Mouse (Mus musculus): Measurements from ENCODE around the gene Ankzf1. TPM values are rescaled to one million over a fixed set of nuclear protein-coding genes. Genes with fewer than 3 reads are reported as not detected.

Gene Ankzf1
- polyA plus RNA-seq, 1 experiment from 2014 or later: 26.6 TPM

GRCm38 (mm10) chr1:75216797-75217585 is 25.0 kb downstream of the Ankzf1 start:
- 76% methylated on average over 13 of the region's 13 CpGs for WGBS
- Histone ChIP-seq H3K27ac (no peak overlapping the region), H3K4me3 (replicated peaks) (no peak overlapping the region), H3K27me3 (peaks cover 64% of the 10 kb centered on the region), H3K4me2 (0 out of 2 replicates have a peak overlapping the region, but pooled peaks have one; percentile 96), H3K9ac (replicated peaks) (no peak overlapping the region), H3K36me3 (peaks cover 39% of the 10 kb centered on the region), H3K9me3 (no peaks in the 10 kb centered on the region), H3K4me1 (replicated peaks) (peaks cover 25% of the 10 kb centered on the region)
- ATAC-seq (ENCODE audit: insufficient number of reproducible peaks, insufficient read depth, low FRiP score, low TSS enrichment, low read depth): no peak

GRCm38 (mm10) chr1:75217893-75218226 is 25.9 kb downstream of the Ankzf1 start:
- peaks cover 73% of the 10 kb centered on the region for H3K27me3 ChIP-seq
- no peaks in the 10 kb centered on the region for H3K9me3 ChIP-seq
- H3K36me3 ChIP-seq: peaks cover 30% of the 10 kb centered on the region
- H3K4me1 ChIP-seq (replicated peaks): peaks cover 19% of the 10 kb centered on the region
- ATAC-seq (ENCODE audit: insufficient number of reproducible peaks, insufficient read depth, low FRiP score, low TSS enrichment, low read depth): no peak
- no peak overlapping the region for H3K9ac ChIP-seq (replicated peaks)
- WGBS: 3% methylated on average over 6 of the region's 6 CpGs
- no peak overlapping the region for H3K27ac ChIP-seq
- peak overlapping the region; percentile 96 for H3K4me2 ChIP-seq
- H3K4me3 ChIP-seq (replicated peaks): peak overlapping the region; percentile 53

GRCm38 (mm10) chr1:75218227-75219001 is 26.5 kb downstream of the Ankzf1 start:
- H3K9ac ChIP-seq (replicated peaks): 0 out of 2 replicates have a peak overlapping the region, but pooled peaks have one; percentile 42
- H3K27ac ChIP-seq: no peak overlapping the region
- peak overlapping the region; percentile 53 for H3K4me3 ChIP-seq (replicated peaks)
- peaks cover 75% of the 10 kb centered on the region for H3K27me3 ChIP-seq
- peak; percentile 63; the same call in 1 of the 2 replicates for ATAC-seq (ENCODE audit: insufficient number of reproducible peaks, insufficient read depth, low FRiP score, low TSS enrichment, low read depth)
- H3K36me3 ChIP-seq: peaks cover 25% of the 10 kb centered on the region
- H3K4me2 ChIP-seq: peak overlapping the region; percentile 96
- peaks cover 19% of the 10 kb centered on the region for H3K4me1 ChIP-seq (replicated peaks)
- WGBS: 2% methylated on average over 38 of the region's 38 CpGs
- H3K9me3 ChIP-seq: no peaks in the 10 kb centered on the region

GRCm38 (mm10) chr1:75219078-75219477 is 27.1 kb downstream of the Ankzf1 start:
- no peaks in the 10 kb centered on the region for H3K9me3 ChIP-seq
- peak overlapping the region; percentile 53 for H3K4me3 ChIP-seq (replicated peaks)
- peak; percentile 87 for ATAC-seq (ENCODE audit: insufficient number of reproducible peaks, insufficient read depth, low FRiP score, low TSS enrichment, low read depth)
- H3K36me3 ChIP-seq: peaks cover 18% of the 10 kb centered on the region
- peaks cover 19% of the 10 kb centered on the region for H3K4me1 ChIP-seq (replicated peaks)
- H3K27me3 ChIP-seq: peaks cover 75% of the 10 kb centered on the region
- peak overlapping the region; percentile 96 for H3K4me2 ChIP-seq
- peak overlapping the region; percentile 42 for H3K9ac ChIP-seq (replicated peaks)
- no peak overlapping the region for H3K27ac ChIP-seq
- under 1% methylated on average over 24 of the region's 24 CpGs for WGBS

- Histone ChIP-seq H3K36me3 (peaks cover 13% of the 10 kb centered on the region), H3K4me3 (replicated peaks) (peak within 1 kb of the TSS; percentile 53), H3K9ac (replicated peaks) (peak within 1 kb of the TSS; percentile 42), H3K4me1 (replicated peaks) (peaks cover 19% of the 10 kb centered on the region), H3K27me3 (peaks cover 75% of the 10 kb centered on the region), H3K9me3 (no peaks in the 10 kb centered on the region), H3K27ac (no peak within 1 kb of the TSS), H3K4me2 (peak within 1 kb of the TSS; percentile 96)
- 0 out of 2 replicates have a peak, but pooled peaks have one; percentile 26 for ATAC-seq (ENCODE audit: insufficient number of reproducible peaks, insufficient read depth, low FRiP score, low TSS enrichment, low read depth)
- WGBS: under 1% methylated on average over 34 of the region's 34 CpGs
Observed at GRCm38 (mm10) chr1:75219531-75219930, 27.6 kb downstream of the Ankzf1 start, which contains the start of gene Tuba4a. Gene Tuba4a, minus strand, starts transcription at chr1:75219865.

GRCm38 (mm10) chr1:75221538-75221937 is 29.6 kb downstream of the Ankzf1 start:
- Histone ChIP-seq H3K4me2 (no peak overlapping the region), H3K4me1 (replicated peaks) (peaks cover 19% of the 10 kb centered on the region), H3K4me3 (replicated peaks) (no peak overlapping the region), H3K27me3 (peaks cover 68% of the 10 kb centered on the region), H3K36me3 (no peaks in the 10 kb centered on the region), H3K9me3 (no peaks in the 10 kb centered on the region), H3K27ac (no peak overlapping the region), H3K9ac (replicated peaks) (no peak overlapping the region)
- ATAC-seq (ENCODE audit: insufficient number of reproducible peaks, insufficient read depth, low FRiP score, low TSS enrichment, low read depth): no peak
- WGBS: 73% methylated on average over 3 of the region's 3 CpGs

- Histone ChIP-seq H3K9me3 (no peaks in the 10 kb centered on the region), H3K27me3 (peaks cover 54% of the 10 kb centered on the region), H3K4me1 (replicated peaks) (peaks cover 18% of the 10 kb centered on the region), H3K36me3 (no peaks in the 10 kb centered on the region), H3K4me3 (replicated peaks) (no peak overlapping the region), H3K4me2 (no peak overlapping the region), H3K27ac (no peak overlapping the region), H3K9ac (replicated peaks) (no peak overlapping the region)
- ATAC-seq (ENCODE audit: insufficient number of reproducible peaks, insufficient read depth, low FRiP score, low TSS enrichment, low read depth): no peak
- 80% methylated on average over 6 of the region's 6 CpGs for WGBS
Observed at GRCm38 (mm10) chr1:75222926-75223325, 31.0 kb downstream of the Ankzf1 start.

GRCm38 (mm10) chr1:75223532-75223931 is 31.6 kb downstream of the Ankzf1 start:
- H3K4me3 ChIP-seq (replicated peaks): no peak overlapping the region
- peaks cover 12% of the 10 kb centered on the region for H3K4me1 ChIP-seq (replicated peaks)
- no peaks in the 10 kb centered on the region for H3K36me3 ChIP-seq
- H3K27me3 ChIP-seq: peaks cover 48% of the 10 kb centered on the region
- no peak overlapping the region for H3K27ac ChIP-seq
- WGBS: 66% methylated on average over 6 of the region's 6 CpGs
- no peak overlapping the region for H3K9ac ChIP-seq (replicated peaks)
- ATAC-seq (ENCODE audit: insufficient number of reproducible peaks, insufficient read depth, low FRiP score, low TSS enrichment, low read depth): no peak
- no peak overlapping the region for H3K4me2 ChIP-seq
- no peaks in the 10 kb centered on the region for H3K9me3 ChIP-seq

GRCm38 (mm10) chr1:75225473-75225872 is 33.5 kb downstream of the Ankzf1 start:
- no peaks in the 10 kb centered on the region for H3K36me3 ChIP-seq
- H3K9me3 ChIP-seq: no peaks in the 10 kb centered on the region
- 77% methylated on average over 3 of the region's 3 CpGs for WGBS
- H3K4me1 ChIP-seq (replicated peaks): no peaks in the 10 kb centered on the region
- H3K27ac ChIP-seq: no peak overlapping the region
- no peak overlapping the region for H3K9ac ChIP-seq (replicated peaks)
- no peak for ATAC-seq (ENCODE audit: insufficient number of reproducible peaks, insufficient read depth, low FRiP score, low TSS enrichment, low read depth)
- peaks cover 29% of the 10 kb centered on the region for H3K27me3 ChIP-seq
- H3K4me2 ChIP-seq: no peak overlapping the region
- H3K4me3 ChIP-seq (replicated peaks): no peak overlapping the region

- H3K36me3 ChIP-seq: no peaks in the 10 kb centered on the region
- no peak overlapping the region for H3K4me2 ChIP-seq
- 83% methylated on average over 2 of the region's 2 CpGs for WGBS
- no peaks in the 10 kb centered on the region for H3K4me1 ChIP-seq (replicated peaks)
- peaks cover 22% of the 10 kb centered on the region for H3K27me3 ChIP-seq
- no peak overlapping the region for H3K9ac ChIP-seq (replicated peaks)
- H3K9me3 ChIP-seq: no peaks in the 10 kb centered on the region
- ATAC-seq (ENCODE audit: insufficient number of reproducible peaks, insufficient read depth, low FRiP score, low TSS enrichment, low read depth): no peak
- H3K4me3 ChIP-seq (replicated peaks): no peak overlapping the region
- no peak overlapping the region for H3K27ac ChIP-seq
Observed at GRCm38 (mm10) chr1:75226138-75226537, 34.2 kb downstream of the Ankzf1 start.

- ATAC-seq (ENCODE audit: insufficient number of reproducible peaks, insufficient read depth, low FRiP score, low TSS enrichment, low read depth): no peak
- 0 out of 2 replicates have a peak, but pooled peaks cover 7% of the 10 kb centered on the region for H3K27me3 ChIP-seq
Observed at GRCm38 (mm10) chr1:75227653-75228052, 35.7 kb downstream of the Ankzf1 start.

More at GRCm38 (mm10) chr1:75227653-75228052, 35.7 kb downstream of the Ankzf1 start:
- no peaks in the 10 kb centered on the region for H3K4me1 ChIP-seq (replicated peaks)
- no peaks in the 10 kb centered on the region for H3K9me3 ChIP-seq
- H3K4me3 ChIP-seq (replicated peaks): no peak overlapping the region
- H3K36me3 ChIP-seq: no peaks in the 10 kb centered on the region
- no peak overlapping the region for H3K9ac ChIP-seq (replicated peaks)
- H3K4me2 ChIP-seq: no peak overlapping the region
- WGBS: 67% methylated on average over 1 of the region's 1 CpGs
- H3K27ac ChIP-seq: no peak overlapping the region

Data from limb, embryonic 12.5 days (tissue).